Mouse (Mus musculus) CH12.LX (cell line): ENCODE results near the gene Ppm1n. TPM values are rescaled to one million over a fixed set of nuclear protein-coding genes. Genes with fewer than 3 reads are reported as not detected.

ENCODE experiments used
- DNase-seq: peaks from one replicate; pipeline ENCODE4 v3.0.0-alpha.2; 2013; ENCODE audit errors: extremely low read depth
- H3K27ac ChIP-seq: 2 replicates; pipeline ENCODE4 v1.5.1; 2012; ENCODE audit warnings: low read depth, mild to moderate bottlenecking, control low read depth, moderate library complexity; ENCODE audit not compliant: insufficient read depth
- H3K27me3 ChIP-seq: replicated peaks from 2 replicates; pipeline ENCODE3; 2012; ENCODE audit warnings: inconsistent platforms
- H3K36me3 ChIP-seq, 2 experiments: replicated peaks in 1 of 2; 2 replicates each; pipeline versions ENCODE3 to v1.6.1; 2012; ENCODE audit warnings: inconsistent platforms in 1 of 2, low read length in 1 of 2, mild to moderate bottlenecking in 1 of 2, mixed read lengths in 1 of 2, moderate library complexity in 1 of 2; ENCODE audit not compliant: control insufficient read depth in 1 of 2, insufficient read depth in 1 of 2
- H3K4me1 ChIP-seq, 2 experiments: 2 replicates each; pipeline ENCODE4 v1.6.1; 2012; ENCODE audit warnings: inconsistent platforms in 1 of 2, moderate library complexity in 1 of 2; ENCODE audit not compliant: insufficient read depth in 2 of 2, control insufficient read depth in 1 of 2
- H3K4me2 ChIP-seq: 2 replicates; pipeline ENCODE4 v1.6.1; 2012; ENCODE audit warnings: low read depth, mild to moderate bottlenecking, control low read depth; ENCODE audit not compliant: poor library complexity, insufficient read depth, severe bottlenecking
- H3K4me3 ChIP-seq, 3 experiments: fragments of 150-350 bp in 1 of 3; sonication (generic) in 1 of 3; replicated peaks in 1 of 3; 2 replicates each; pipeline versions ENCODE3 to v1.5.1; 2011 to 2012; ENCODE audit warnings: low read depth in 2 of 3, low read length in 2 of 3, mild to moderate bottlenecking in 2 of 3, moderate library complexity in 2 of 3, control low read depth in 1 of 3, improper control_type of control experiment in 1 of 3, inconsistent platforms in 1 of 3, mixed read lengths in 1 of 3; ENCODE audit not compliant: poor library complexity in 1 of 3
- H3K79me2 ChIP-seq: replicated peaks from 2 replicates; pipeline ENCODE4 v1.6.1; 2012; ENCODE audit warnings: mild to moderate bottlenecking, moderate library complexity; ENCODE audit not compliant: control insufficient read depth, poor library complexity, insufficient read depth, severe bottlenecking; ENCODE audit errors: extremely low read depth
- H3K9ac ChIP-seq: 2 replicates; pipeline ENCODE4 v1.6.1; 2012; ENCODE audit warnings: low read depth, mild to moderate bottlenecking, control low read depth, moderate library complexity; ENCODE audit not compliant: insufficient read depth
- H3K9me3 ChIP-seq: replicated peaks from 2 replicates; pipeline ENCODE3; 2012; ENCODE audit warnings: low read length, inconsistent platforms, mixed read lengths
- BHLHE40 ChIP-seq: IDR thresholded peaks from 2 replicates; pipeline ENCODE4 v1.6.1; 2011; ENCODE audit warnings: mild to moderate bottlenecking, low read depth, low read length, improper control_type of control experiment
- CHD1 ChIP-seq: IDR thresholded peaks from 2 replicates; pipeline ENCODE4 v1.6.1; 2012; ENCODE audit warnings: low read depth, low read length, improper control_type of control experiment, inconsistent platforms
- CHD2 ChIP-seq: IDR thresholded peaks from 2 replicates; pipeline ENCODE4 v1.6.1; 2011; ENCODE audit warnings: low read length, improper control_type of control experiment
- CTCF ChIP-seq, 2 experiments: IDR thresholded peaks in 1 of 2; conservative IDR thresholded peaks in 1 of 2; 2 replicates each; pipeline ENCODE4 v1.5.1; 2011 to 2012; ENCODE audit warnings: low read depth in 2 of 2, low read length in 2 of 2, improper control_type of control experiment in 1 of 2, inconsistent platforms in 1 of 2, mild to moderate bottlenecking in 1 of 2, moderate library complexity in 1 of 2
- EP300 ChIP-seq: IDR thresholded peaks from 2 replicates; pipeline ENCODE4 v1.6.1; 2011; ENCODE audit warnings: low read length, improper control_type of control experiment
- HCFC1 ChIP-seq: IDR thresholded peaks from 2 replicates; pipeline ENCODE4 v1.6.1; 2012; ENCODE audit warnings: low read depth, mild to moderate bottlenecking, inconsistent platforms, low read length, improper control_type of control experiment
- JUN ChIP-seq: IDR thresholded peaks from 2 replicates; pipeline ENCODE4 v1.6.1; 2011; ENCODE audit warnings: low read depth, mild to moderate bottlenecking, low read length, improper control_type of control experiment, moderate library complexity; ENCODE audit not compliant: insufficient read depth
- JUND ChIP-seq: conservative IDR thresholded peaks from 2 replicates; pipeline ENCODE4 v1.6.1; 2011; ENCODE audit warnings: low read depth, low read length, improper control_type of control experiment
- MAFK ChIP-seq: IDR thresholded peaks from 2 replicates; pipeline ENCODE4 v1.6.1; 2011; ENCODE audit warnings: low read length, improper control_type of control experiment; ENCODE audit not compliant: insufficient replicate concordance
- MAZ ChIP-seq: IDR thresholded peaks from 2 replicates; pipeline ENCODE4 v1.6.1; 2012; ENCODE audit warnings: low read depth, mild to moderate bottlenecking, inconsistent platforms, low read length, improper control_type of control experiment, moderate library complexity
- MXI1 ChIP-seq: IDR thresholded peaks from 2 replicates; pipeline ENCODE4 v1.6.1; 2011; ENCODE audit warnings: mild to moderate bottlenecking, low read depth, low read length, improper control_type of control experiment
- MYC ChIP-seq: IDR thresholded peaks from 2 replicates; pipeline ENCODE4 v1.6.1; 2011; ENCODE audit warnings: low read depth, mild to moderate bottlenecking, improper control_type of control experiment, low read length
- NELFE ChIP-seq: IDR thresholded peaks from 2 replicates; pipeline ENCODE4 v1.6.1; 2011; ENCODE audit warnings: low read depth, low read length, improper control_type of control experiment
- NRF1 ChIP-seq: IDR thresholded peaks from 2 replicates; pipeline ENCODE4 v1.6.1; 2014; ENCODE audit warnings: low read depth, mild to moderate bottlenecking, inconsistent platforms, low read length, improper control_type of control experiment, moderate library complexity
- PAX5 ChIP-seq: IDR thresholded peaks from 2 replicates; pipeline ENCODE4 v1.6.1; 2012; ENCODE audit warnings: low read length, inconsistent platforms, mixed read lengths
- POLR2AphosphoS2 ChIP-seq: IDR thresholded peaks from 2 replicates; pipeline ENCODE4 v1.6.1; 2011; ENCODE audit warnings: low read depth, low read length, improper control_type of control experiment
- RAD21 ChIP-seq: IDR thresholded peaks from 2 replicates; pipeline ENCODE4 v1.6.1; 2011; ENCODE audit warnings: low read depth, mild to moderate bottlenecking, low read length, improper control_type of control experiment, moderate library complexity
- SMC3 ChIP-seq: IDR thresholded peaks from 2 replicates; pipeline ENCODE4 v1.6.1; 2011; ENCODE audit warnings: low read depth, low read length, improper control_type of control experiment
- TCF12 ChIP-seq: IDR thresholded peaks from 2 replicates; pipeline ENCODE4 v1.6.1; 2014; ENCODE audit warnings: low read depth, mild to moderate bottlenecking, inconsistent platforms, low read length, improper control_type of control experiment
- UBTF ChIP-seq: IDR thresholded peaks from 2 replicates; pipeline ENCODE4 v1.6.1; 2012; ENCODE audit warnings: low read depth, mild to moderate bottlenecking, inconsistent platforms, low read length, improper control_type of control experiment, moderate library complexity
- USF2 ChIP-seq: conservative IDR thresholded peaks from 2 replicates; pipeline ENCODE4 v1.6.1; 2011; ENCODE audit warnings: low read depth, low read length, improper control_type of control experiment
- ZC3H11A ChIP-seq: IDR thresholded peaks from 2 replicates; pipeline ENCODE4 v1.6.1; 2012; ENCODE audit warnings: low read depth, mild to moderate bottlenecking, inconsistent platforms, low read length, improper control_type of control experiment
- ZKSCAN1 ChIP-seq: IDR thresholded peaks from 2 replicates; pipeline ENCODE4 v1.6.1; 2012; ENCODE audit warnings: low read depth, inconsistent platforms, low read length, improper control_type of control experiment, borderline replicate concordance
- ZMIZ1 ChIP-seq: IDR thresholded peaks from 2 replicates; pipeline ENCODE4 v1.6.1; 2012; ENCODE audit warnings: low read depth, mild to moderate bottlenecking, inconsistent platforms, low read length, improper control_type of control experiment
- ZNF384 ChIP-seq: IDR thresholded peaks from 2 replicates; pipeline ENCODE4 v1.6.1; 2012; ENCODE audit warnings: low read depth, low read length, improper control_type of control experiment, inconsistent platforms
- dilution Hi-C: fragments of 300-500 bp; cut with MboI; formaldehyde crosslinking; loops from 2 replicates; pipeline ENCODE4 v1.14.3; 2020; ENCODE audit warnings: low sequenced_read_pairs; ENCODE audit not compliant: extremely low pct_unique_long_range_greater_than_20kb, extremely low pct_ligation_motif_present
- in situ Hi-C: fragments of 300-500 bp; cut with MboI; formaldehyde crosslinking; loops from 3 replicates; pipeline ENCODE4 v1.14.3; 2019; ENCODE audit warnings: low sequenced_read_pairs, low pct_ligation_motif_present, low pct_unique_long_range_greater_than_20kb, mixed read lengths
- polyA plus RNA-seq: library from polyadenylated mRNA; unstranded; fragments of >175 nt; gene quantifications from 2 replicates; pipeline ENCODE4 v1.2.1, GENCODE M21; 2012; ENCODE audit warnings: low read depth; ENCODE audit not compliant: insufficient read length
- total RNA-seq, 2 experiments: library from RNA; depleted of rRNA; stranded (reverse); fragments of 300-350 nt in 1 of 2; fragments of >200 nt in 1 of 2; gene quantifications; 2 replicates each; pipeline ENCODE4 v1.2.3; 2012 to 2014

The Ppm1n gene
- total and polyA plus RNA-seq, 3 experiments, result not detected

DNA sequence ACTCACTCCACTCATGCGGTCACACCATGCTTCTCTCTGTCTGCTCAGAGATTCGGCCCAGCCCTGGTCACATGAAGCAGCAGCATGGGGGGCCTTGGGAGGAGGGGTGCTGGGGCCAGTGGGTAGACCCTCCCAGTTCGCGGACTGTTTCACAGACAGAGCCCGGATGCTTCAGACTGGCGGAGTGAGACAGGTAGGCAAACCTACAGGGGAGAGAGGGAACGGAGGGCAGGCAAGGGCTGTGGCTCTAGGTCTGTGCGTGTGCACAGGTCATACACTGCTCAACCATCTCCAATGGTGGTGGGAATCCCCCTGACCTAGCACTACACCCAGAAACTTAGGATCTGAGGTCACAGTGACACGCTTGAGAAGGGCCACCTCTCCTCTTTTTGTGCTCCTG lies 39.6 kb upstream of the Ppm1n start:
- dilution Hi-C loops, result no loop called here
- Histone ChIP-seq H3K4me3 (peak overlapping the region in 2 of 3 experiments; percentile 32 to 40), H3K36me3 (no peaks in the 10 kb centered on the region)
- no peak for TF ChIP-seq MXI1
- no peak for TF ChIP-seq ZMIZ1
- TF ChIP-seq UBTF, result no peak
- TF ChIP-seq ZNF384, result no peak
- no peak for TF ChIP-seq JUN
- no peak for TF ChIP-seq NRF1
- TF ChIP-seq CHD1, result no peak
- TF ChIP-seq NELFE, result no peak
- TF ChIP-seq HCFC1, result no peak
- TF ChIP-seq CTCF (conservative IDR thresholded peaks at IDR 0.05 in 1 of 2, IDR thresholded peaks at IDR 0.05 in 1 of 2; ENCODE audit: low read depth in 2 of 2, low read length in 2 of 2), result no peak
- no peak for TF ChIP-seq USF2
- TF ChIP-seq EP300, result no peak
- TF ChIP-seq SMC3, result no peak
- TF ChIP-seq CHD2, result no peak
- TF ChIP-seq RAD21, result no peak
- no peak for TF ChIP-seq TCF12
- TF ChIP-seq MYC, result no peak
- TF ChIP-seq PAX5, result no peak
- no peak for TF ChIP-seq MAZ
- TF ChIP-seq ZC3H11A, result no peak
- TF ChIP-seq, all 38 proteins: peak for 0
- Histone ChIP-seq H3K9ac (no peak overlapping the region), H3K27me3 (peaks cover 93% of the 10 kb centered on the region), H3K27ac (no peak overlapping the region), H3K4me1 (peaks cover 15 to 48% of the 10 kb centered on the region in 2 experiments), H3K4me2 (peak overlapping the region; percentile 76), H3K79me2 (no peaks in the 10 kb centered on the region), H3K9me3 (peaks cover 10% of the 10 kb centered on the region)
- in situ Hi-C loops, result no loop called here
- DNase-seq, result no peak

DNA sequence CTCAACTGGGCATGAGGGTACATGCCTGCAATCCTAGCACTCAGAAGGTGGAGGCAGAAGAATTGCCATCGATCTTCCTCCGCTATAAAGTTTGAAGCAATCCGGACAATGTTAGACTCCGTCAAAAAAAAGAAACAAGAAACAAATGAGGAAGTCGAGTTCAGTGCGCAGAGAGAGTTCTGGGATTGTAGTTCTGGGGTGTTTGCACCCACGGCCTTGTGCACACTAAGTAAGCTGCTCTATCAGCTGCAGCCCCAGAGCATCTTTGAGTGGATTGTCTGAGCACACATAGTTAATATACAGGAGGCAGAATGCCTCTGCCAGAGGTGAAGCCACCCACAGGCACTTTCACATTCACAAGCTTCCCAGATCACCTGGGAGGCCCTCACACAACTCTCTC lies 38.8 kb upstream of the Ppm1n start:
- Histone ChIP-seq H3K27me3 (peaks cover 93% of the 10 kb centered on the region), H3K27ac (no peak overlapping the region), H3K4me2 (peak overlapping the region; percentile 22; the same call in 1 of the 2 replicates), H3K4me3 (no peak overlapping the region), H3K79me2 (no peaks in the 10 kb centered on the region), H3K9ac (no peak overlapping the region), H3K36me3 (no peaks in the 10 kb centered on the region), H3K9me3 (peaks cover 7% of the 10 kb centered on the region), H3K4me1 (peaks cover 15 to 48% of the 10 kb centered on the region in 2 experiments)
- dilution Hi-C loops (no loop called here), in situ Hi-C loops (no loop called here)
- TF ChIP-seq JUND, result no peak
- TF ChIP-seq USF2, result no peak
- TF ChIP-seq CHD2, result no peak
- no peak for TF ChIP-seq MAFK
- no peak for TF ChIP-seq ZKSCAN1
- no peak for TF ChIP-seq BHLHE40
- TF ChIP-seq EP300, result no peak
- TF ChIP-seq ZMIZ1, result no peak
- TF ChIP-seq UBTF, result no peak
- no peak for TF ChIP-seq POLR2AphosphoS2
- DNase-seq, result no peak
